Mouse (Mus musculus) hematopoietic stem cell, adult 5-6 weeks (primary cell): ENCODE data around the gene Thap2. TPM values are rescaled to one million over a fixed set of nuclear protein-coding genes. Genes with fewer than 3 reads are reported as not detected.

Experiments used
- ATAC-seq, 2 experiments: fragments of 125-278 bp in 1 of 2; replicated peaks in 1 of 2; 2 replicates each; pipeline ENCODE4 v1.8.0; 2016 to 2017; ENCODE audit warnings: inconsistent platforms in 2 of 2, mild to moderate bottlenecking in 2 of 2, moderate number of reproducible peaks in 2 of 2, low read depth in 1 of 2, moderate TSS enrichment in 1 of 2; ENCODE audit not compliant: low FRiP score in 2 of 2, poor library complexity in 2 of 2, severe bottlenecking in 2 of 2, insufficient read depth in 1 of 2, low TSS enrichment in 1 of 2
- total RNA-seq: library from RNA; stranded (forward); fragments of 172-1452, 232-1000 nt; gene quantifications from 2 replicates; pipeline ENCODE4 v1.2.3, GENCODE M21; 2017

Thap2 gene
- 12.3 and 12.6 TPM in 2 replicates for total RNA-seq

DNA sequence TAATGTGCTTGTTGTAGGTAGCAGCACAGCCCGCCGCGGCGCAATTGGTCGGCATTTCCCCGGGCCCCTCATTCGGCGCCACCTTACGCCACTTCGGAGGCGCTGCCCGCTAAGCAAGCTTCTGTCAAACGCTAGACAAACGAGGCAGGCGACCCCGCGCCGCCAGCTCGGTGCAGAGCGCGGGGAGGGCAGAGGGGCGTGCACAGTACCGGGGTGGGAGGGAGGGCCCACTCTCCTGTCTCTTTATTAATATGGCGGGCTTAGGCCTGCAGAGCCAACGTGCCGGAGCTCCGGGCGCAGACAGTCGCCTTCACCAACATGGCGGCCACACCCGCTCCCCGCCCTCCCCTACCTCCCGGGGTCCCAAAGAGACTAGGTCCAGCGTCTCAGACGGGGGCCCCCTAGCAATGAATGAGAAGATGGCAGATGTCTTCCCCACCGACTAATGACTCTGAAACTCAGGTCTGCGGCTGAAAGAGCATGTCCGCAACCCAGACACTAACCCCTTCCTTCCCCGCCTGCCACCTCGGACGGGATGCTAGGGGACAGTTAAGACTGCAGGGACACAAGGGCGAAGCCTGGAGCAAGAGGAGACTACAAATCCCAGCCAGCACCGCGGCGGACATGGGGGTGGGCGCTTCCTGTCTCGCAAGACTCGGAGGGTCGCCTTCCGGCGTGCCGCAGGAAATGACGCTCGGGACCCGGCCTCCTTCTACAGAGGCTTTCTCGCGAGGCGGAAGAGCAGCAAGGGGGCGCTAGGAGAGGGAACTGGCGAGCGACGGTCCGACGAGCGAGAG lies at the start of gene Thap2, which contains the start of gene Zfc3h1:
Thap2 (minus strand) TSS at position 223 of the 797 bp plus-strand sequence.
Zfc3h1 (plus strand) TSS at position 739 of the 797 bp plus-strand sequence.
- ATAC-seq = peak; percentile 94 to 96

DNA sequence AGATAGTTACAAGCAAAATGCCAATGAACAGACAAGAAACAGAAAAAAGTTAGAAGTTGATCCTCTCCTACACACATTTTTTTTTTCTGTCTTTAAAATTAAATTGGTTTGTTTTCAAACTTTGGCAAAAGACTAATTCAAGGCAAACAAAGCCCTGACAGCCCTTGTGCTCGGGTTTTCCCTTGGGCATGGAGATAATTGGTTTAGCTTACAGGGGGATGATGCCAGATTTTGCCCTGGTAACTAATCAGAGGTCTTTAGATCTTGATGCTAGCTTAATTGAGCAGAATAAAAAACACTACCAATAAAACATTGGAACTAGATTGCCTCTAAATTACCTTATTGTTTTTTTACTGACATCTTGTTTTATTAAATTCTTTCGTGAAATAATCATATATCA lies 41.1 kb upstream of the Thap2 start:
- no peak for ATAC-seq

DNA sequence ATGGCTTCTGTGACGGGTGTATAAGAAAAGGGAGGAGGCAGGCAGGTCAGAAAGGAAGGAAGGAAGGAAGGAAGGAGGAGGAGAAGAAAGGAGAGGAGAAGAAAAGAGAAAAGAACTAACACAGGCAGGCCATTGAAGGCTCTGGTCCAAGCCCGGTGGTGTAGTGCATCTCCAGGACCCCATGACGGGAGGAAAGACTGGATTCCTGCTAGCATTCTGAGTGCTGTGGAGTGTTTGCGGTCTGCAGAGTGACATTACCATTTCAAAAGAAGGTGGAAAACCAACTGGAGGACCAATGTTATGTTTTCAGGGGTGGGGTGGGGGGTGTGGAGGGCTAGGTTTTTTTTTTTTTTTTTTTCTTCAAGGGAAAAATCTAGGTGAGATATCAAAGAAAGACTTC lies 37.7 kb upstream of the Thap2 start:
- no peak for ATAC-seq

DNA sequence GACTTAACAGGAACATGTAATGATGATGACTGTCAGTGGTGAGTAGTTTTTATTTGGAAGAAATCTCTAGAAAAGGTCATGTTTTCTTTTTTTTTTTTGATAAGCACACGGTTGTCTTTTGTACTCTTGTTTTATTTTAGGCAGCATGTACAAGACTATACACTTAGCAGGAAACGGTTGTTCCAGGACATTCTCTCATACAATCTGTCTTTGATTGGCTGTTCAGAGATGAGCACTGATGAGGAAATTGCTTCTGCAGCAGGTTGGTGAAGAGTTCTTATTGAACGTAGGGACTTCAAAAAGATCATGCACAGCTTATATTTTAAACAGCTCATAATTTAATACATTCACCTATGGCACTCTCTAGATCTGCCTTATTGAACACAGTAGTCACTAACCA lies 29.8 kb upstream of the Thap2 start:
- ATAC-seq = no peak

DNA sequence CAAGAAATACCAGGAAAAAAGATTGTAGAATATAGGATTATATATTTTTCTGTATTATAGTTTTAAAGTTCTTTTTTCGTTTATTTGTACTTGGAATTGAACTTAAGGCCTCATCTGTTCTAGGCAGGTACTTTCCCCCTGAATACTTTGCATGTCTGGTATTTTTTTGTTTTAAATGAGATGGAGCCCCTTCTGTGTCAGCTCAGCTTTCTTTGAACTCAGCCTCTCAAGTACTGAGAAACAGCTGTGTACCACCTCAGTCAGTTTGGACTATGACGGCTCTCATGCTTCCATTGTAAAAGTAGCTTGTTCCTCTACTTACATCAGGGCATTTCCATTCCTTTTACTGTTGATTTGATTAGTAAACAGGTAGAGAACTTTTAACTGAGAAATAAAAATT lies 29.3 kb upstream of the Thap2 start:
- ATAC-seq = no peak

DNA sequence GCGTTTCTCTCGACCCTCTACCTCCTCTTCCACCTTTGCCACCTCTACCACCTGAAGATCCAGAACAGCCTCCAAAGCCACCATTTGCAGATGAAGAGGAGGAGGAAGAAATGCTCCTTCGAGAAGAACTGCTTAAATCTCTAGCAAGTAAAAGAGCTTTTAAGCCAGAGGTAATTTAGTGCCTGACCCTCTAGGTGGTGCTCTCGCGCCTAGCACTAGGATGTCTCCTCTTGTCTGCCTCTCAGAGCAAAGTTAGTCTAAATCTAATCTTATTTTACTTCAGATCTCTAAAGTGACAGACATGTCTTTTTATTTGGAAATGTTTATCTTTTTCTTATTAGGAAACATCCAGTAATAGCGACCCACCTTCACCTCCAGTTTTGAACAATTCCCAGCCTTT lies 22.1 kb upstream of the Thap2 start:
- ATAC-seq = peak; percentile 32 to 78; a peak in 2 of 4 replicates

DNA sequence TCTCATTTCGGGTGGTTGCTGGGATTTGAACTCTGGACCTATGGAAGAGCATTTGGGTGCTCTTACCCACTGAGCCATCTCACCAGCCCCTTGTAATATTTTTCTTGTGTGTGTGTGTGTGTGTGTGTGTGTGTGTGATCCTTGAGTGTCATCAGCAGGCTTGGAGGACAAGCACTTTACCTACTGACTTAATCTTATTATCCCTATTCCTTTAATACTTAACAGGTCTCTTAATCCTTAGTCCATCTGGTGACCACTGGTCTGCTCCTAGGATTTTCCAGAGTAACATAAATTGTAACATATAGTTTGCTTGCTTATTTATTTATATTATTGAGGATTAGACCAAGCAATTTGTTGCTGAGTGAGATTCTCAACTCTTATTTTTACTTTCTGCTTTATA lies 7.7 kb upstream of the Thap2 start:
- no peak for ATAC-seq

DNA sequence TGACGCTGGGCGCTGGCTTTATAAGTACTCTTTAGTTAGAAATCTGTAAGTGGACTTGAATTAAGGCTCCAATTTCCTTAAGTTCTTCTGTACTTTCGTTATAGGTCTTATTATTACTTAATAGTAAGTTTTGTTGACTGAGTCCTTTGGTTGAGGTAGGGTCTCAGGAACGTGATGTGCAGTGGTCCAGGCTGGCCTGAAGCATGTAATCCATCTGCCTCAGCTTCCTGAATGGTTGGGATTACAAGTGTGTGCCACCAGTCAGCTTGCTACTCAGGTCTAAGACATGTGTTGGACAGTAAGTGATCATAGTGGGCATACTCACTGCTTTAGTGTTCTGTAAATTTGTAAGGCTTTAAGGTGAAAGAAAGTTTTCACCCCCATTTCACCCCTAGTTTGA lies 6.8 kb upstream of the Thap2 start:
- ATAC-seq = no peak

DNA sequence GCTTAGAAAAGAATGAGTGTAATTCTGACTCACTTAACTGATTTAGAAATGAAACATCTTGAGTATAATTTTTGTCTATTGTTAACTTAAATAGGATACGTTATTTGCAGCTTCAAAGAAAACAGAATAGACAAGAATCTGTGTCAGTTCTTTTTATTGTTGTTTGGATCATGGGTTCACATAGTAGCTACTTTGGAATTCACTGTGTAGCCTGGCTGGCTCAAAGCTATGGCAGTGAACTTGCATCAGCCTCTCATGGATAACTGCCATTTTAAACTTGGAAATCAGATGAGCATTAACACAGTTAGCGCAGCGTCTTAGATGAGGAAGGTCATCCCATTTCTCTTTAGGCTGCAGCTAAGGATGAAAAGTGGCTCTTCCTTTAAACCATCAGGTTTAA lies 3.6 kb upstream of the Thap2 start:
- ATAC-seq = no peak

DNA sequence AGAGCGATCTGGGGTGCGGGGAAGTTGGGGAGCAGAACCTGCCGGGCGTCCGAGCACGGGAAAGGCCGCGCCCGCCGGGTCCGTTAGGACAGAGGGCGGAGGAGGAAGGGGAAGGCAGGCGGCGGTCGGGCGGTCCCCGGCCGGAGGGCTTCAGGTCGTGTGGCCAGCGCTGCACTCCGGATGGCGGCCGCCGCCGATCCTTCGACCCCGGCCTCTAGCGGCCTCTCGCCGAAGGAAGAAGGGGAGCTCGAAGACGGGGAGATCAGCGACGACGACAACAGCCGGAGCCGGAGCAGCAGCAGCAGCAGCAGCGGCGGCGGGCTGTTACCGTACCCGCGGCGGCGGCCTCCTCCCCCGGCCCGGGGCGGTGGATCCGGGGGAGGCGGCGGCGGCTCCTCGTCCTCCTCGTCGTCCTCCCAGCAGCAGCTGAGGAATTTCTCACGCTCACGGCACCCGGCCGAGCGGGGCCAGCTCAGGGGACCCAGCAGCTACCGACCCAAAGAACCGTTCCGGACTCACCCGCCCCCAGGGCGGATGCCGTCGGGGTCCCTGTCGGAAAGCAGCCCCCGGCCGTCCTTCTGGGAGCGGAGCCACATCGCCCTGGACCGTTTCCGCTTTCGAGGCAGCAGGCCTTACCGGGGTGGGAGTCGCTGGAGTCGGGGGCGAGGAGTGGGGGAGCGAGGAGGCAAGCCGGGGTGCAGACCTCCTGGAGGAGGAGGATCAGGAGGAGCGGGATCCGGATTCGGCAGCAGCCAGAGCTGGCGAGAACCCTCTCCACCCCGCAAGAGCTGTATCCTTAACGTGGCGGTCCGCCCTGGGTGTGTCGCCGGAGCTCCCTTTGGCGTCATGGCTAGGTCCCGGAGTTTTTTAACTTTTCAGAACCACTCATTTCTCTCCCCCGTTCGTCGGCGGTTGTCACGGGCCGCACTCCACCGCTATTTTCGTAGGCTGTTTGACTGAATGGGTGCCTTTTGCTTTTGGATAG lies 1.1 kb upstream of the Thap2 start:
- ATAC-seq = peak; percentile 7 to 30; a peak in 3 of 4 replicates

DNA sequence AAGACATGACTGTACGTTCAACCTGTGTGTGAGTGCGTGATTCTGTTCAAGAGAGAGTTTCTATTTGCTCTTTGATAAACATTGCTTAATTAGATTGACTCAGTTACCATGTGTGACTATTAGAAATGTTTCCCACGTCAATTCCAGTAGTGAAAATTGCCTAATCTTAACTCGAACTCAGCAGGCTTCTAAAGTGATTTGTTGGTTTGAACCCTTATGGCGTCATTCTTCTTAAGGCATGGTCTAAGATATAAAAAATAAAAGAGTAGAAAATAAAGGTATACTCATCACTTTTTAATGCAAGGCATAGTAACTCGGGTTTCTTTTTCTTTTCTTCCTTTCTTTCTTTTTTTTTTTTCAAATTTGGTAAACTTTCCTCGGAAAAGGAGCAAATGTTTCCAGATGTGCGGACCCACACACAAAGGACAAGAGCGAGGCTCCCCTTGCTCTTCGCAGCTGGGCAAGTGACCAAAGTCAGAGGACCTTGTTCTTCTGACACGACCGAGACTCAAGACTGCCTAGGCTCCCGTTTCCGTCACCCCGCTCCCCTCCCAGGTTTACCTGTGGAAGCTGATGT lies 511 bp downstream of the Thap2 start:
- ATAC-seq = no peak

DNA sequence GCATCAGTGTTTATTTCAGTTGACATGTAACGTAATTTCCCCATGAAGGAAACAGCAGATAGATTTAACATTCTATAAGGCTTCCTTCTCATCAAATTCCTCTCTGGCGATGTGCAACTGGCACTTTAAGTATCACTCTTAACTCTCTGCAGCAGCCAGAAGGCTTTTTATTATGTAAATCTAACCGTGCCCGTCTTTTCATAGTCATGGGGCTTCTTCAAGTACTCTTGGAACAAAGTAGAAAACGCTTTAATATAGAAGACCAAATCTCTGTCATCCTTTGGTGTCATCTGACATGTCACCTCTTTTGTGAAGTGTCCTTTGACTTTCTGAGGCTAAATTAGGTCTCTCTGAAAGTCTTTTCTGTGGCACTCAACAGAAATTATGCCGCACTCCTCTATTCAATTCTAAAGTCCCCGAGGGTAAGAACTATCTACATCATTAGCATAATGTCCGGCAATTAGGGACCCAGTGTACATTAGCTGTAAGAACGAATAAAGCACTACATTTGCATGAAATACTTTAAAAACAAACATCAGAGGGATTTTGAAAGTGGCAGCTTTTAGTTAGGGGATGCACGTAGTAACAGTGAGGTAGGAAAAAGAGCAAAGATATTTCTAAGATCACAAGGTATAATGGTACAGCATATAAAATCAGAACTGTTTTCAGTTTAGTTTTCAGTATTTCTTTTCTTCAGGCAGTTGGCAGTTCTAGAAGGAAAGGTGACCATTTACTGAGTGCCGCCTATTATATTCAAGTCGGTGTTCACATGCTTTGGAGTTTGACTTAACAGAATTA lies 1.2 kb downstream of the Thap2 start:
- ATAC-seq = no peak

DNA sequence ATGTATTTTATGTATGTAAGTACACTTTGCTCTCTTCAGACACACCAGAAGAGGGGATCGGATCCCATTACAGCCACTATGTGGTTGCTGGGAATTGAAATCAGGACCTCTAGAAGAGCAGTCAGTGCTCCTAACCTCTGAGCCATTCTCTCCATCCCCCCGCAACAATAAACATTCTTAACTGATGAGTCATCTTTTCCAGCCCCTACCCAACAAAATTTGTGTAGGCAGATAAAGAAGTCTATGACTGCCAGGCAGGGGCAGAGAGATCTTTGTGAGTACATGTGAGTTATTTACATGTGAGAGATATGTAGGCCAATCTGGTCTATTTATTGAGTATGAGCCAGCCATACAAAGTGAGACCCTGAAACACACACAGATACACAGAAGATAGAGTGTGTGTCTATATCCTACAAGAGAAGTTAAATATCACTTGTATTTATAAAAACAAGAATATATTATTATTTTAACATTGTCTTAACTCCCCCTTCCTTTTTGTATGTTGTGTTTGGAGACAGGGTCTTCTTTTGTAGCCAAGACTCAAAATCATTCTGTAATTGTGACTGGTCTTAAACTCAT lies 2.6 kb downstream of the Thap2 start:
- no peak for ATAC-seq

DNA sequence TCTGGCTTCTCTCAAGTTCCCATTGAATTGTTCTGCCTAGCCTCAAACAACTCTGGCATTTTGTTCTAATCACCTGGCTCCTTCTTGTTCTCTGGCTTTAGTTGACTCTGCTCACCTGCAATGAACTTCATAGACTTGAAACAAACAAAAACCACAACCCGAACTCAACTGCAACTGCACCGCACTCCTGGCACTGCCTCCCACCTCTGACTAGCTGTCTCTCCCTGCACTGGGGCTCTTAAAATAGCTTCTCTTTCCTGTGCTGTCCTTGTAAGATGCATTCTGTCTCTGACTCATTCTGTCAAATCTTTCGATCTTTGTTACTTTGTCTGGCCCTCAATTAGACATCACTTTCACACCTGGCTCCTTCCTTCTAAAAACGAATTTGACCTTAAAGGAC lies 21.1 kb downstream of the Thap2 start:
- ATAC-seq = no peak

DNA sequence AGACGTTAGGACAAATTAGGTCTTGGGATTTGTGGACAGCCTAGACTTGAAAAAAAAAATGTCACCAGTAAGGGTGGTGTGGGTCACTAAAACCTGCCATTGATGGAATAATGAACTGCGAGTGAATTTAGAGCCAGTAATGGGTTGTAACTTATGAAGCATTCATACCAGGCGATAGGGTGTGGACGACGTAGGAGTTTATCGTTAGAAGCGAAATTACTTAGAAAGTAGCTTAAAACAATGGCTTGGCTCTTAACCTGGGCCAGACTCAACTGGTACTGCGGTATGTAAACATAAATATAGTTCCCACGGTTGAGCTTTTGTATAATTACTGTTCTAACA lies 21.6 kb downstream of the Thap2 start:
- peak; percentile 13 to 32 for ATAC-seq

DNA sequence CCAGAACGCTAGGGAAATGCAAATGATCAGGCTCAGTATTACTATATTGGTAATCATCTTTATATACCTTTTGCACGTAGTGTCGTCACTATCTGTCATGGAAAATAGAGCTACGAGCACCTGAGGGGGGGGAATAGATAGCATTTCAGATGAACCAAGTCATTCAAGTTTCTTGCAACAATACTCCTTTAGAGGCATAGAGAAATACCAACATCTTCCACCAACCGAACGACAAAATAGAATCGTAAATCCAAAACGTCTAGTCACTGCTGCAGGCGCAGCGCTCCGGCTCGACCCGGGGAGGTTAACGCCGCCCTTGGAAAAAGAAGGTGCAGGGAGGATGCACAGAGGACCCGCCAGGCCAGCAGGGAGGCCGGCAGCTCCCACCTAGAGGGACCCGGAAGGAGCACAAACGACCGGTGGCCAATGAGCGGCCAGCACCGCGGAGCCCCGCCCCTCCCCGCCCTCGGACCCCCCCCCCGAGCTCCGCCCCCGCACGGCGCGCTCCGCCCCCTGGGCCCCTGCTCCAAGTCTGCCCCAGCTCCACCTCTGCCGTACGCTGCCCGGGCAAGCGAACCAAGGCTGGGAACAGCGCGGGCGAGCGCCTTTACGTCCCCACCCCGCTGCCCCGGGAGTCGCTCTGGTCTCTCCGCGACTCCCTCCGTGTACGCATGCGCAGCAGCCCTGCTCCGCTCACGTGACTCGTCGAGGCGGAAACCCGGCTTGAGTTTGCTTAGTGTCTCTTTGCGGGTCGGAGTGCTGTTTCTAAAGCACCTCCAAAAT lies 22.2 kb downstream of the Thap2 start, which contains the start of gene Tmem19:
Tmem19 (minus strand) TSS at position 662 of the 783 bp plus-strand sequence.
- peak; percentile 95 to 97 for ATAC-seq
